Mouse (Mus musculus) forebrain, postnatal 0 days (tissue): ENCODE data around the gene Fkbp4. TPM values are rescaled to one million over a fixed set of nuclear protein-coding genes. Genes with fewer than 3 reads are reported as not detected.
A peak's percentile ranks its signal among the peaks of the same experiment; 100 is the strongest.

ENCODE experiments used
- ATAC-seq: fragments of 200-750 bp; cut with Nextera tagmentation; 2 replicates; pipeline ENCODE4 v1.8.0; 2017; ENCODE audit warnings: mild to moderate bottlenecking, moderate library complexity
- DNase-seq: peaks from one replicate; pipeline ENCODE4 v3.0.0-alpha.2; 2015
- H3K27ac ChIP-seq: fragments of 300-500 bp; sonication (generic); 2 replicates; pipeline ENCODE4 v1.5.1; 2014; ENCODE audit warnings: low read depth, mild to moderate bottlenecking, antibody characterized with exemption, low read length, moderate library complexity, mixed read lengths
- H3K27me3 ChIP-seq: fragments of 300-500 bp; sonication (generic); 2 replicates; pipeline ENCODE4 v1.6.1; 2014; ENCODE audit warnings: mild to moderate bottlenecking, low read length, mixed read lengths; ENCODE audit not compliant: insufficient read depth
- H3K36me3 ChIP-seq: fragments of 300-500 bp; sonication (generic); 2 replicates; pipeline ENCODE4 v1.6.1; 2014; ENCODE audit warnings: mild to moderate bottlenecking, moderate library complexity; ENCODE audit not compliant: insufficient read depth
- H3K4me1 ChIP-seq: fragments of 300-500 bp; sonication (generic); 2 replicates; pipeline ENCODE4 v1.6.1; 2014; ENCODE audit warnings: antibody characterized with exemption; ENCODE audit not compliant: insufficient read depth
- H3K4me2 ChIP-seq: fragments of 300-500 bp; sonication (generic); 2 replicates; pipeline ENCODE4 v1.6.1; 2014; ENCODE audit warnings: low read depth, mild to moderate bottlenecking, moderate library complexity
- H3K4me3 ChIP-seq: fragments of 300-500 bp; sonication (generic); 2 replicates; pipeline ENCODE4 v1.5.1; 2014; ENCODE audit warnings: low read depth, low read length, mixed read lengths
- H3K9ac ChIP-seq: fragments of 300-500 bp; sonication (generic); 2 replicates; pipeline ENCODE4 v1.6.1; 2014; ENCODE audit warnings: mild to moderate bottlenecking
- H3K9me3 ChIP-seq: fragments of 300-500 bp; sonication (generic); 2 replicates; pipeline ENCODE4 v1.6.1; 2016; ENCODE audit warnings: low read length
- CTCF ChIP-seq: sonication (generic); IDR thresholded peaks from 2 replicates; pipeline ENCODE4 v1.5.1; 2016; ENCODE audit warnings: antibody characterized with exemption, control low read depth, low read depth
- WGBS: fragments of 180-500 bp; shearing (Covaris S2); extraction: QIAGEN DNeasy Blood & Tissue Kit; methylation state at CpG from one replicate; pipeline ENCODE4 v1.1.7; 2014; 5-methylcytosine and 5-hydroxymethylcytosine counted together
- polyA plus RNA-seq: library from polyadenylated mRNA; unstranded; fragments of >200 nt; fragmentation: Nextera tagmentation; extraction: Ambion mirVana; gene quantifications from 2 replicates; pipeline ENCODE4 v1.2.1, GENCODE M21; 2015
- total RNA-seq: library from RNA; depleted of rRNA; stranded (reverse); fragments of >200 nt; gene quantifications from 2 replicates; pipeline ENCODE4 v1.2.3, GENCODE M21; 2014

Gene Fkbp4
- total and polyA plus RNA-seq, 2 experiments from 2014 or later: 201 to 253 TPM

- no peaks in the 10 kb centered on the region for H3K27me3 ChIP-seq
- H3K4me1 ChIP-seq: peaks cover 4% of the 10 kb centered on the region
- ATAC-seq (no peak; the same call in 1 of the 2 replicates), DNase-seq (no peak)
- peak overlapping the region; percentile 61 for H3K4me2 ChIP-seq
- H3K9ac ChIP-seq: peak overlapping the region; percentile 97
- WGBS: 4% methylated on average over 10 of the region's 10 CpGs
- peak overlapping the region; percentile 98 for H3K4me3 ChIP-seq
- H3K9me3 ChIP-seq: no peaks in the 10 kb centered on the region
- peak overlapping the region; percentile 92 for H3K27ac ChIP-seq
- peaks cover 40% of the 10 kb centered on the region for H3K36me3 ChIP-seq
- no peak for TF ChIP-seq CTCF
Measured at GRCm38 (mm10) chr6:128437288-128437687, 1.2 kb downstream of the Fkbp4 start.

GRCm38 (mm10) chr6:128436356-128437005, 2.0 kb downstream of the Fkbp4 start:
- no peak for ATAC-seq
- Histone ChIP-seq H3K4me3 (peak overlapping the region; percentile 98), H3K27ac (no peak overlapping the region), H3K9me3 (no peaks in the 10 kb centered on the region), H3K4me2 (peak overlapping the region; percentile 61), H3K4me1 (peaks cover 4% of the 10 kb centered on the region), H3K36me3 (peaks cover 48% of the 10 kb centered on the region), H3K9ac (peak overlapping the region; percentile 97; the same call in 1 of the 2 replicates), H3K27me3 (no peaks in the 10 kb centered on the region)
- TF ChIP-seq CTCF: no peak
- no peak for DNase-seq
- WGBS: 87% methylated on average over 8 of the region's 8 CpGs

- H3K27me3 ChIP-seq: no peaks in the 10 kb centered on the region
- H3K9me3 ChIP-seq: no peaks in the 10 kb centered on the region
- 63% methylated on average over 5 of the region's 5 CpGs for WGBS
- no peak overlapping the region for H3K4me3 ChIP-seq
- H3K9ac ChIP-seq: no peak overlapping the region
- no peak for TF ChIP-seq CTCF
- ATAC-seq (no peak), DNase-seq (no peak)
- H3K36me3 ChIP-seq: peaks cover 57% of the 10 kb centered on the region
- H3K4me2 ChIP-seq: no peak overlapping the region
- peaks cover 4% of the 10 kb centered on the region for H3K4me1 ChIP-seq
- H3K27ac ChIP-seq: no peak overlapping the region
Measured at GRCm38 (mm10) chr6:128435474-128435873, 3.0 kb downstream of the Fkbp4 start.

GRCm38 (mm10) chr6:128433566-128433965, 4.9 kb downstream of the Fkbp4 start:
- WGBS: 92% methylated on average over 13 of the region's 13 CpGs
- ATAC-seq (no peak), DNase-seq (no peak)
- Histone ChIP-seq H3K9me3 (no peaks in the 10 kb centered on the region), H3K4me1 (no peaks in the 10 kb centered on the region; the same call in 1 of the 2 replicates), H3K4me2 (no peak overlapping the region), H3K4me3 (no peak overlapping the region), H3K27ac (no peak overlapping the region), H3K9ac (no peak overlapping the region), H3K27me3 (no peaks in the 10 kb centered on the region), H3K36me3 (peaks cover 72% of the 10 kb centered on the region)
- TF ChIP-seq CTCF: no peak

- no peak overlapping the region for H3K4me3 ChIP-seq
- H3K9ac ChIP-seq: no peak overlapping the region
- no peaks in the 10 kb centered on the region for H3K27me3 ChIP-seq
- DNase-seq (no peak), ATAC-seq (no peak)
- H3K4me2 ChIP-seq: no peak overlapping the region
- no peak overlapping the region for H3K27ac ChIP-seq
- WGBS: 70% methylated on average over 13 of the region's 13 CpGs
- peaks cover 75% of the 10 kb centered on the region for H3K36me3 ChIP-seq
- no peaks in the 10 kb centered on the region; the same call in 1 of the 2 replicates for H3K4me1 ChIP-seq
- no peak for TF ChIP-seq CTCF
- no peaks in the 10 kb centered on the region for H3K9me3 ChIP-seq
Measured at GRCm38 (mm10) chr6:128432356-128432915, 6.0 kb downstream of the Fkbp4 start.

- Histone ChIP-seq H3K36me3 (peaks cover 60% of the 10 kb centered on the region), H3K9ac (no peak overlapping the region), H3K4me1 (0 out of 2 replicates have a peak, but pooled peaks cover 3% of the 10 kb centered on the region), H3K4me2 (no peak overlapping the region), H3K9me3 (no peaks in the 10 kb centered on the region), H3K4me3 (no peak overlapping the region), H3K27me3 (no peaks in the 10 kb centered on the region), H3K27ac (no peak overlapping the region)
- ATAC-seq (no peak), DNase-seq (no peak)
- TF ChIP-seq CTCF: no peak
- WGBS: 93% methylated on average over 6 of the region's 6 CpGs
Measured at GRCm38 (mm10) chr6:128429826-128430225, 8.7 kb downstream of the Fkbp4 start.

- ATAC-seq: no peak
- Histone ChIP-seq H3K27me3 (no peaks in the 10 kb centered on the region), H3K27ac (no peak overlapping the region), H3K36me3 (peaks cover 55% of the 10 kb centered on the region), H3K4me1 (0 out of 2 replicates have a peak, but pooled peaks cover 3% of the 10 kb centered on the region), H3K4me2 (no peak overlapping the region), H3K9ac (no peak overlapping the region), H3K9me3 (no peaks in the 10 kb centered on the region), H3K4me3 (no peak overlapping the region)
- no peak for TF ChIP-seq CTCF
- DNase-seq: no peak
- WGBS: 98% methylated on average over 2 of the region's 2 CpGs
Measured at GRCm38 (mm10) chr6:128429300-128429699, 9.2 kb downstream of the Fkbp4 start.
